Mouse (Mus musculus) cortical plate, adult 2 months (tissue): Measurements from ENCODE around the gene Ddx6.

Experiments
- CTCF ChIP-seq: fragments of 200-500 bp; IDR thresholded peaks from 2 replicates; pipeline ENCODE4 v1.5.1; 2011; ENCODE audit warnings: mild to moderate bottlenecking, control low read depth, low read length; ENCODE audit not compliant: insufficient read depth; ENCODE audit errors: extremely low read depth
- POLR2A ChIP-seq: fragments of 200-500 bp; IDR thresholded peaks from 2 replicates; pipeline ENCODE4 v1.6.1; 2011; ENCODE audit warnings: mild to moderate bottlenecking, low read length, control low read depth; ENCODE audit not compliant: insufficient read depth; ENCODE audit errors: extremely low read depth

DNA sequence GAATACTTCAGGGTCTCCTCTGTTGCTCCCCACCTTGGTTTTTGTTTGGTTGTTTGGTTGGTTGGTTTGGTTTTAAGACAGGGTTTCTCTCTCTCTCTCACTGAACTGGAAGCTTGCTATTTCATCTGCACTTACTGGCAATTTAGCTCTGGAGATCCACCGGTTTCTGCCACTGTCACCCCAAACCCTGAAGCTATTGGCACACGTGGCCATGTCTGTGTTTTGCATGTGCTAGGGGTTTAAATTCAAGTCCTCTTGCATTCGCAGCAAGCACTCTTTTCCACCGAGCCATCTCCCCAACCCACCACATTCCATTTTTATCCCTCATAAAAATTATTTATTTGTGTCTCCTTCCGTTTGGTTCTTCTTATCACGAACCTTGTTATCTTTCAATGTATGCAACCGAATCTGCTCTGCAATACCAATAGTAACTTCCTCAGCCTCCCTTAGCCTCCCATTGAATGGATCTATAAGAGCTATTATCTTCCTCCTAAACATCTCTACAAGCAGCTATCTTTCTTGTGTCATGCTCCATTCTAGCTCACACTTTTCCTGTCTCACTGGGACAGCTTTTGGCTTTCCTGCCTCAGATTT is 13.0 kb upstream of the Ddx6 start:
- TF ChIP-seq CTCF = no peak
- TF ChIP-seq POLR2A = no peak
